Mouse (Mus musculus) liver, adult 2 months (tissue): ENCODE data around the gene Fam111a.

ENCODE experiments used
- CTCF ChIP-seq: fragments of 200-500 bp; IDR thresholded peaks from 2 replicates; pipeline ENCODE4 v1.5.1; 2011; ENCODE audit warnings: low read depth, low read length, control low read depth
- POLR2A ChIP-seq: fragments of 200-500 bp; IDR thresholded peaks from 2 replicates; pipeline ENCODE4 v1.6.1; 2011; ENCODE audit warnings: low read length, control low read depth; ENCODE audit not compliant: insufficient read depth; ENCODE audit errors: extremely low read depth

- TF ChIP-seq POLR2A (no peak), CTCF (peak; percentile 98)
Measured at GRCm38 (mm10) chr19:12501370-12502347, 43.9 kb upstream of the Fam111a start, which contains the start of gene Dtx4.
